Mouse (Mus musculus): Measurements from ENCODE around the gene Med16.

Gene Med16

GRCm38 (mm10) chr10:79858416-79859074 lies 50.2 kb downstream of the Med16 start:
- peak; percentile 58 to 74 for DNase-seq

- no peak for DNase-seq
Measured at GRCm38 (mm10) chr10:79857894-79858293, 50.8 kb downstream of the Med16 start.

DNA sequence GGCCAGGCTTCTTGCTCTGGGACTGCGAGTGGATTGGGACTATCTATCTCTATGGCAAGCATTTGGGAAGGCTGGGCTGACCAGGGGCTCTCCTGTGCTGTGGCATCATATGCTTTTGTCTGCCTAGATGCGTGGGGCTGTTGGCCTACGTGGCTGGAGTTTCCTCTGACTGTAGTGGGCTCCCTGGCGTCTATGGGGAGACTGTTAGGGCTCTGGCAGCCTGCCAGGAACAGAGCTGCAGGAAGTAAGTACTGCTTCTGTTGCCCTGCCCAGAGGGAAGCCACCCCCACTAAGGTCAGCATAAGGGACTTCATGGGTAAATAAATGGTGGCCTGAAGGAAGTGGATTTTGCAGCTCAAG lies 51.3 kb downstream of the Med16 start:
- peak; percentile 55 to 65 for DNase-seq

DNA sequence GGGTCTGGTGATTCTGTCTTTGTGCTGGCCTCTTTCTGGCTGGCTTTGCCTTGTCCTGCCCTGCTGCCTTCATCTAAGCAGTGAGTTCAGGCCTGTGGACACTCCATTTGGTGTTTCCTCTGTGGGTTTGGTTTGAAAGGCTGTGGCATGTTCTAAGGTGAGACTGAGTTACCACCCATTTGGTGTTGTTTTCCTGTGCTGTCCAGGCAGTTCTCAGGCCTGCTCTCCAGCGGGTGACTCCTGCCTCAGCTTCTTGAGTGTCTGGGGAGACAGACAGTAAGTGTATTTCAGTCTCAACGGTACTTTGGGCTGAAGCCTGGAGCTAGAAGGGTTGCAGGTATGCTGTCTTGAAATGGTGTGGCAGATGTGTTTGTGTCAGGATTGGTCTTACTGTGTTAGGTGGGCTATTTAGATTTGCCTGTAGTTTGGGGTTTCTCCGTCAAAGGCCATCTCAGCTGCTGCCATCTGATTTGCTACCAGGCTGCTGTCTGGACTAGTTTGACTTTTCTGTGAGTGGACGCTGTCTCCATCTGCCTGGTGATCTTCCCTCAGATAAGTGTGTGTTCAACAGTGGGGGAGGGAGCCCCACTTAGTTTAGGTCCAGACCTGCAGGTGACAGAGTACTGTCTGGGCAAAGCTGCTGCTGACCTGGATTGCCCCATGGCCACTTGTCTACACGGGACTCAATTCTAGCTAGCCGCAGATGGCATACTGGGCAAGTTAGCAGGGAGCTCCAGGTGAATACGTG lies 51.8 kb downstream of the Med16 start:
- no peak for DNase-seq

- DNase-seq: no peak
Measured at GRCm38 (mm10) chr10:79856280-79856679, 52.4 kb downstream of the Med16 start.

- DNase-seq: peak; percentile 44 to 53
Measured at GRCm38 (mm10) chr10:79855558-79856184, 53.1 kb downstream of the Med16 start.

DNA sequence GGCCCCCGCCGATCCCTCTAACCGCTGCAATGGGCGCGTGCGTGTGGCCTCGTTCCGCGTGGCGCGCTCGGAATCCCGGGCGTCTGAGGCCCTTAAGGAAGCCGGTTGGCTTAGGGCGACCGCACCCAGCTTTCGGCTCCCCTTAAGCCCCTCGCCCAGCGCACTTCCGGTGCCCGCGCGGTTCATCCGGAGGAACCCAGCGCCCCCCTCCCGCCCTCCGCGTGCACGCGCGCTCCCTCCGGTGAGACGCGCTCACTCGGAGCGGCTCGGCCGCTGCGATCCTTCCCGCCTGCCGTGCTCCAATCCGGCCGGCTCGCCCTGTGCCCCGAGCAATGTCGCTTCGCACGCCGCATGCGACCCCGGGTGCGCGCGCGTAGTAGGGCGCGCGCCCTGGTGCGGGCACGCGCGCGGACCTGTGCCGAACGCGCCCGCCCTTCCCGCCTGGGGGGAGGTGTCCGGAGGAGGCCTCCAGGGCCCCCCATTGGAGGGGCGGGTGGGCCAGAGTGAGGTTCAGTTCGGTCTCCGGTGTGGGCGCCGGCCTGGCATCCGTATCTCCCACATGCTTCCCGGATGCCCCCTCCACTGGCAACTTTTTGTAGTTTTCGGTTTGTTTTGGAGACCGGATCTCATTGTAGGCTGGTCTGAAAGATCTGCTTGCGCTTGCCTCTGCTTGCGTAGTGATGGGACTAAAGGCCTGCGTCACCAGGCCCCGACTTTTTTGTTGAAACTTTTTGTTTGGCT lies 53.8 kb downstream of the Med16 start:
- DNase-seq: peak in 1 of 2 experiments; percentile 82

DNA sequence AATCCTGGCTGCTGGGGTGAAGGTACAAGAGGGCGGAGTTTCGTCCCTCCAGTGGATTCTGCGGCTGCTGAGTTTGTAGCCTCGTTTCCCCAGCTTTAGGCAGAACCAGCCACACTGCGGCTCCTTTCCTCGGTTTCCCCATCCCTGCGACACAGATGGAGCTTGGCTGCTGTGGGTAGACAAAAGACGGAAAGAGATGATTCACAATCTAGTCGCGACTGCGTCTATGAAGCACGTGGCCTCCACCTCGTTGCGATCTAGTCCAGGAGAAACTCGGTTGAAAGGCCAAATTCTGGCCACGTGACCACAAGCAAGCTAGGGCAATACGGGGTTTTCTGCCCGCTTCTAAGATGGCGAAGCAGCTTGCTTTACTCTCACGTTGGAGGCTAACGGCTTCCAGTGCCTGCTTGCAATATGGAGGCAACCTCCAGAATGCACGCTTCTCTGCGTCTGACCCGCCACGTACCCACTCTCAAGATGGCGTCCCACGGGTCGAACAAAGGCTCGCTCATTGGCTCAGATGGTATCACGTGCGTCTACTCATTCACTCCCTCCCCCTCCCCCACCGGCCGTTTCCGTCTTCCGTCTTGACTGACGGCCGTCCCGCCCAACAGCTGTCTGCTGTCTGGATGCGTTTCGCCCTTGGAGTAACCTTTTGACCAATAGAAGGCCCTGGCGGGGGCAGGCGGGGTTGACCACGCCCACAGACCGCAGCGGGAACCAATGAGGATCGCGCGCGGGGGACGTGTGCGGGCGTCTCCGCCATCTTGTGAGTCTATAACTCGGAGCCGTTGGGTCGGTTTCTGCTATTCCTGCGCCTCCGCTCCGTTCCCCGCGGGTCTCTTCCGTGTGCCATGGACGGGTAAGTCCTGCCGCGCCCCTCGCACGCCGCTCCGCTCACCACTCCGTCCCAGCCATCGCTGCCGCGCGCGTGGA lies 54.6 kb downstream of the Med16 start, which contains the start of gene Ptbp1:
TSS of gene Ptbp1 (plus strand) at position 568 of the 936 bp plus-strand sequence.
- peak; percentile 99 to 100 for DNase-seq

DNA sequence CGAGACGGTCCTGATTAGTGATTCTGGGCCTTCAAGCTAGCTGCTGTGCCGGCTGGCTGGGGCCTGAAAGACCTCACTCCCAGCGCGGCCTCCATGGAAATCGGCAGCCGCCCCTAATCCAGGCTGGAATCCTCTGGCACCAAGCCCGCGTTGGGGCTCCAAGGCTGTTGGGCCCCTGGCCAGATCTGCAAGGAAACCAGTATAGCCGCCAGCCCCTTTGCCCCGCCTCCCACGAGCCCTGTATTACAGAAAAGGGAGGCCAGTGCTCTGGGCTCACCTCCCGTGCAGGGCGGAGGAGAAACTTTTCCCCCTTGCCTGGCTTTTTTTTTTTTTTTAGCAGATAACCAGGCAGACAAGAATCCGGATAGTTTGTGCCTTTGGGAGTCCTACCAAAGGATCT lies 55.3 kb downstream of the Med16 start:
- peak; percentile 85 to 92 for DNase-seq

- DNase-seq: no peak
Measured at GRCm38 (mm10) chr10:79852827-79853226, 55.9 kb downstream of the Med16 start.

- DNase-seq: no peak
Measured at GRCm38 (mm10) chr10:79852107-79852789, 56.5 kb downstream of the Med16 start.

DNA sequence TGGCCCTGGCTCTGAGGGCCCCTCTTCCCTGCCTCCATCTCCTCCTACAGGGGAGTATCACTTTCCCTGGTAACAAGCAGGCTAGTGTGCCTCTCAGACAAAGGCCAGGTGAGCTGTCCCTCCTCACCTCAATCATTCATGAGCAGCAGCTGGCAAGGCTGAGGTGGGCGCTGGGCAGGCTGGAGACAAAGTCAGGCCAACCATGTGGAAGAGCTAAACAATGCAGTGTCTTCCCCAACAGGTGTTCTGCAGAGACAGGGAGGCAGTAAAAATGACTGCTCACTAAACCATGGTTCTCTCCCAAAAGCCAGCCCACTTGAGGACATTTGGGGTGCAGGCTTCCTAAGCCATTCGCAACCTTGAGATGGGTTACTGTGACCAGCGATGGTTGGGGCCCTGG lies 57.1 kb downstream of the Med16 start:
- DNase-seq: no peak

DNA sequence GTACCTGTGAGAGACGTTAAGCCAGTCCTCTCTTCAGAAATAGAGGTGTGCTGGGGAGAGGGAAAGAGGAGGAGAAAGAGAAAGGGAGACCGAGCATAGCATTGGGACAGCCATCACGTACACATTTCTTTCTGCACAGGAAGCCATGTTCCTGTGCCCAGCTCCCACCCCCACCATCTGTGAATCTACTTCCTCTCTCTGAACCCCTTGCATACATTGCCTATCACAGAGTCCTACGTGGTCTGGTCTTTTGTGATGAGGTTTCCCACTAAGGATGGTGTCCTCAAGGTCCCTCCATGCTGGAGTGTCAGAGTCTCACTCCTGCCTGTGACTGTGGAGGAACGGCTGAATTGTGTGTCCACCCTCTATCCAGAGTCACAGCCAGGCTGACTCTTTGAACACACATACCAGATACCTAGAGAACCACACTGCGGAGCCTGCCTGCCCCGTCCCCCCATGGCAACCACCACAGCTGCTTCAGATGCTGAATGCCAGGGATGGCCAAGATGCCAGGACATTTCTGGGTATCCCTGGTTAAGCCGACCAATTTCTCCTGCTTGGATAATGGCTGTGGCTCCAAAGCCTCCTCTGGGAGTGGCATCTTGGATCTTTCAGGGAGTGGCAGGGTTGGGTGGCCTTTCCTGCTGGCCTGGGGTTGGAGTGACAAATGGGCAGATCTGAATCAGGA lies 58.6 kb downstream of the Med16 start:
- DNase-seq: no peak

- no peak for DNase-seq
Measured at GRCm38 (mm10) chr10:79846553-79846952, 62.2 kb downstream of the Med16 start.

Measured in cerebellum, postnatal 25 days (tissue).